Mouse (Mus musculus) bone marrow, adult 2 months (tissue): ENCODE measurements around the gene Wwc1. TPM values are rescaled to one million over a fixed set of nuclear protein-coding genes. Genes with fewer than 3 reads are reported as not detected.

Experiments
- H3K27ac ChIP-seq: fragments of 200-500 bp; 2 replicates; pipeline ENCODE4 v1.5.1; 2012; ENCODE audit warnings: low read depth, mild to moderate bottlenecking, control low read depth, inconsistent platforms, low read length; ENCODE audit not compliant: control insufficient read depth, poor library complexity, insufficient read depth
- H3K4me1 ChIP-seq: fragments of 200-500 bp; 2 replicates; pipeline ENCODE4 v1.6.1; 2011; ENCODE audit warnings: low read length; ENCODE audit not compliant: control insufficient read depth, insufficient read depth
- H3K4me3 ChIP-seq: fragments of 200-500 bp; replicated peaks from 2 replicates; pipeline ENCODE3; 2011; ENCODE audit warnings: mild to moderate bottlenecking, low read depth, low read length, control low read depth; ENCODE audit not compliant: control insufficient read depth
- CTCF ChIP-seq: fragments of 200-500 bp; IDR thresholded peaks from 2 replicates; pipeline ENCODE4 v1.5.1; 2011; ENCODE audit warnings: low read length, control low read depth; ENCODE audit not compliant: control insufficient read depth, insufficient read depth
- POLR2A ChIP-seq: fragments of 200-500 bp; IDR thresholded peaks from 2 replicates; pipeline ENCODE4 v1.6.1; 2011; ENCODE audit warnings: low read depth, mild to moderate bottlenecking, control low read depth, low read length, borderline replicate concordance; ENCODE audit not compliant: control insufficient read depth
- WGBS: fragments of 180-500 bp; shearing (Covaris S2); methylation state at CpG from one replicate; pipeline ENCODE4 v1.1.7; 2018; 5-methylcytosine and 5-hydroxymethylcytosine counted together
- polyA plus RNA-seq: library from polyadenylated mRNA; stranded (reverse); fragments of >200 nt; gene quantifications from 2 replicates; pipeline ENCODE4 v1.2.4, GENCODE M21; 2011; ENCODE audit warnings: low replicate concordance; ENCODE audit not compliant: missing spikeins, insufficient read depth, insufficient read length

The Wwc1 gene
- polyA plus RNA-seq, 1 experiment: 0.77 TPM

- Histone ChIP-seq H3K4me3 (no peak overlapping the region), H3K4me1 (no peaks in the 10 kb centered on the region; the same call in 1 of the 2 replicates), H3K27ac (no peak overlapping the region)
- no peak for TF ChIP-seq POLR2A
- no peak for TF ChIP-seq CTCF
- 35% methylated on average over 2 of the region's 2 CpGs for WGBS
Measured at GRCm38 (mm10) chr11:35919383-35919782, 60.9 kb downstream of the Wwc1 start.

GRCm38 (mm10) chr11:35916466-35917185 is 63.7 kb downstream of the Wwc1 start:
- no peak for TF ChIP-seq CTCF
- no peak for TF ChIP-seq POLR2A
- Histone ChIP-seq H3K4me3 (no peak overlapping the region), H3K4me1 (no peaks in the 10 kb centered on the region; the same call in 1 of the 2 replicates), H3K27ac (no peak overlapping the region)
- WGBS: 82% methylated on average over 8 of the region's 8 CpGs

- WGBS: 80% methylated on average over 8 of the region's 8 CpGs
- Histone ChIP-seq H3K4me1 (no peaks in the 10 kb centered on the region; the same call in 1 of the 2 replicates), H3K4me3 (no peak overlapping the region), H3K27ac (no peak overlapping the region)
- no peak for TF ChIP-seq CTCF
- TF ChIP-seq POLR2A: no peak
Measured at GRCm38 (mm10) chr11:35915546-35915945, 64.8 kb downstream of the Wwc1 start.

- TF ChIP-seq CTCF (no peak), POLR2A (no peak)
- Histone ChIP-seq H3K4me3 (no peak overlapping the region), H3K4me1 (no peaks in the 10 kb centered on the region; the same call in 1 of the 2 replicates), H3K27ac (no peak overlapping the region)
- WGBS: 76% methylated on average over 6 of the region's 6 CpGs
Measured at GRCm38 (mm10) chr11:35913418-35914044, 66.8 kb downstream of the Wwc1 start.

- TF ChIP-seq CTCF: no peak
- no peak for TF ChIP-seq POLR2A
- H3K4me3 ChIP-seq: no peak overlapping the region
- WGBS: 75% methylated on average over 7 of the region's 7 CpGs
- no peak overlapping the region for H3K27ac ChIP-seq
- H3K4me1 ChIP-seq: no peaks in the 10 kb centered on the region
Measured at GRCm38 (mm10) chr11:35904955-35905550, 75.3 kb downstream of the Wwc1 start.

- TF ChIP-seq CTCF (no peak), POLR2A (no peak)
- H3K27ac ChIP-seq: no peak overlapping the region
- H3K4me1 ChIP-seq: no peaks in the 10 kb centered on the region; the same call in 1 of the 2 replicates
- H3K4me3 ChIP-seq: no peak overlapping the region
- 78% methylated on average over 9 of the region's 9 CpGs for WGBS
Measured at GRCm38 (mm10) chr11:35903079-35903478, 77.2 kb downstream of the Wwc1 start.

- 12% methylated on average over 9 of the region's 9 CpGs for WGBS
- no peak overlapping the region for H3K4me3 ChIP-seq
- H3K27ac ChIP-seq: no peak overlapping the region
- TF ChIP-seq CTCF (no peak), POLR2A (no peak)
- no peaks in the 10 kb centered on the region; the same call in 1 of the 2 replicates for H3K4me1 ChIP-seq
Measured at GRCm38 (mm10) chr11:35899946-35900345, 80.4 kb downstream of the Wwc1 start.

- H3K4me1 ChIP-seq: no peaks in the 10 kb centered on the region
- H3K4me3 ChIP-seq: no peak overlapping the region
- WGBS: 62% methylated on average over 4 of the region's 4 CpGs
- no peak overlapping the region for H3K27ac ChIP-seq
- TF ChIP-seq CTCF: no peak
- TF ChIP-seq POLR2A: no peak
Measured at GRCm38 (mm10) chr11:35893454-35893853, 86.9 kb downstream of the Wwc1 start.
